Mouse (Mus musculus): ENCODE measurements around the gene Ptprf. TPM values are rescaled to one million over a fixed set of nuclear protein-coding genes. Genes with fewer than 3 reads are reported as not detected.

Ptprf gene
- polyA plus RNA-seq, 1 experiment from 2014 or later: 45.8 TPM

GRCm38 (mm10) chr4:118234711-118235388 lies 56.4 kb downstream of the Ptprf start:
- H3K9ac ChIP-seq (ENCODE audit: low read depth, low read length): no peak overlapping the region
- peaks cover 23% of the 10 kb centered on the region for H3K36me3 ChIP-seq (ENCODE audit: control insufficient read depth, insufficient read depth, low read length)
- 69% methylated on average over 11 of the region's 11 CpGs for WGBS
- no peak overlapping the region for H3K4me2 ChIP-seq (ENCODE audit: low read depth, low read length)
- H3K27me3 ChIP-seq (replicated peaks; ENCODE audit: control insufficient read depth, insufficient read depth, low read length): no peaks in the 10 kb centered on the region
- H3K4me1 ChIP-seq (ENCODE audit: control insufficient read depth, insufficient read depth, low read length): peaks cover 31% of the 10 kb centered on the region
- no peak overlapping the region for H3K4me3 ChIP-seq (ENCODE audit: low read length)
- H3K9me3 ChIP-seq (ENCODE audit: control insufficient read depth, low read length): no peaks in the 10 kb centered on the region
- peak overlapping the region; percentile 68 for H3K27ac ChIP-seq (ENCODE audit: low read length)
- peak; percentile 44 for ATAC-seq

DNA sequence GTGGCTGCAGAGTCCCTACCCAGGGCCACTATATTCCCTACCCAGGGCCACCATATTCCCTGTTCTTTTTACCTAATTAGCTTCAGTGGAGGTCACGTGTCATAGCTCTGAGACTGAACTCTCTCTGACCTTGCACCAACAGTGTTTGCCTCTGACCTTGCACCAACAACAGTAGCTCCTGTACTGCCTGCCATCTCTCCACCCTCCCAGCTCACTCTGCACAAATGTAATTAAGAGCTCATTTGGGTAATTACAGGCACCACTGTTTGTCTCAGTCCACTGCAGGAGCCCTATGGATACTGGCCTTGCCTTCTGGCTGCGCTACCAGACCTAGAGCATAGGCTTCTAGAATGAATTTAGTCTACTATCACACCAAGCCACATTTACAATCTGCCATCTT lies 57.3 kb downstream of the Ptprf start:
- 82% methylated on average over 2 of the region's 2 CpGs for WGBS

DNA sequence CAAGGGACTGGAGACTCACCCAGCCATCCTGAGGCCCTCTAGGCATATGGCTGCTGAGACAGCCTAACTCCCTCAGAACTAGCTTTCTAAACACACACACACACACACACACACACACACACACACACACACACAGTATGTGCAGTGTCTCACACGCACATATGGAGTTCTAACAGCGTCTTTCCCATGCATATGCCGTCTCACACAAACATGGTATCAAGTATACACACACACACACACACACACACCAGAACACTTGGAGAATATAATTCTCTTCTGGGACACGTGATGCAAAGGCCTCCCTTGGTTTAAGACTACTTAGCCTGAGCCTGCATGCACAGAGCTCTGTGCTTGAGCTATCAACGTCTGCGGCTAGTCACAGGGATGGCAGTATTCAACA lies 59.3 kb downstream of the Ptprf start:
- WGBS: 85% methylated on average over 6 of the region's 6 CpGs
- H3K4me2 ChIP-seq (ENCODE audit: low read depth, low read length): no peak overlapping the region
- peaks cover 14% of the 10 kb centered on the region; the same call in 1 of the 2 replicates for H3K36me3 ChIP-seq (ENCODE audit: control insufficient read depth, insufficient read depth, low read length)
- no peaks in the 10 kb centered on the region for H3K9me3 ChIP-seq (ENCODE audit: control insufficient read depth, low read length)
- H3K4me3 ChIP-seq (ENCODE audit: low read length): no peak overlapping the region
- peaks cover 27% of the 10 kb centered on the region for H3K4me1 ChIP-seq (ENCODE audit: control insufficient read depth, insufficient read depth, low read length)
- ATAC-seq: no peak
- H3K9ac ChIP-seq (ENCODE audit: low read depth, low read length): no peak overlapping the region
- H3K27me3 ChIP-seq (replicated peaks; ENCODE audit: control insufficient read depth, insufficient read depth, low read length): no peaks in the 10 kb centered on the region
- no peak overlapping the region for H3K27ac ChIP-seq (ENCODE audit: low read length)

More for the DNA sequence above, 57.3 kb downstream of the Ptprf start:
- 0 out of 2 replicates have a peak, but pooled peaks have one; percentile 7 for ATAC-seq
- no peak overlapping the region for H3K4me3 ChIP-seq (ENCODE audit: low read length)
- H3K36me3 ChIP-seq (ENCODE audit: control insufficient read depth, insufficient read depth, low read length): peaks cover 23% of the 10 kb centered on the region
- no peaks in the 10 kb centered on the region for H3K9me3 ChIP-seq (ENCODE audit: control insufficient read depth, low read length)
- no peak overlapping the region; the same call in 1 of the 2 replicates for H3K9ac ChIP-seq (ENCODE audit: low read depth, low read length)
- peaks cover 36% of the 10 kb centered on the region for H3K4me1 ChIP-seq (ENCODE audit: control insufficient read depth, insufficient read depth, low read length)
- peak overlapping the region; percentile 68; the same call in 1 of the 2 replicates for H3K27ac ChIP-seq (ENCODE audit: low read length)
- no peak overlapping the region for H3K4me2 ChIP-seq (ENCODE audit: low read depth, low read length)
- no peaks in the 10 kb centered on the region for H3K27me3 ChIP-seq (replicated peaks; ENCODE audit: control insufficient read depth, insufficient read depth, low read length)

- ATAC-seq: peak; percentile 36; the same call in 1 of the 2 replicates
- Histone ChIP-seq H3K36me3 (ENCODE audit: control insufficient read depth, insufficient read depth, low read length) (peaks cover 21% of the 10 kb centered on the region), H3K9me3 (ENCODE audit: control insufficient read depth, low read length) (no peaks in the 10 kb centered on the region), H3K27ac (ENCODE audit: low read length) (no peak overlapping the region), H3K9ac (ENCODE audit: low read depth, low read length) (no peak overlapping the region), H3K27me3 (replicated peaks; ENCODE audit: control insufficient read depth, insufficient read depth, low read length) (no peaks in the 10 kb centered on the region), H3K4me3 (ENCODE audit: low read length) (no peak overlapping the region), H3K4me1 (ENCODE audit: control insufficient read depth, insufficient read depth, low read length) (peaks cover 10% of the 10 kb centered on the region), H3K4me2 (ENCODE audit: low read depth, low read length) (no peak overlapping the region)
- 70% methylated on average over 6 of the region's 6 CpGs for WGBS
Measured at GRCm38 (mm10) chr4:118229035-118229770, 62.0 kb downstream of the Ptprf start.

DNA sequence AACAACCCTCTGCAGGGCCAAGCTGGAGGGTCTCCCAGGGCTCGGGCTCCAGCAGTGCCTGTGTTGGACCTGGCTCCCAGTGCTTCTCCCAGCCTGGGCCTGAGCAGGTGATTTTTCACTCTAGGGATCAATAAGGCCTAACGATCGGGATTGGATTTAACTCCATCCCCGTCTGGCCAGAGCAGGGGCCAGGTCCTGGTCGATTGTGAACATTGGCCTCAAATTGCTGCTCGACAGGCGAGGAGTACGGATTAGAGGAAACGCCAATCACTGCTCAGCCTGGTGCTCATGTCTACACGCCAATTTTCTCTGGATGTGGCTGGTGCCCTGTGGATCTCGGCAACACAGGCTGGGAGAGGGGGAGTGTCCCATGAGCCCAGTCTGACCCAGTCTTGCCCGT lies 63.8 kb downstream of the Ptprf start:
- H3K27ac ChIP-seq (ENCODE audit: low read length): no peak overlapping the region
- no peaks in the 10 kb centered on the region for H3K9me3 ChIP-seq (ENCODE audit: control insufficient read depth, low read length)
- H3K4me3 ChIP-seq (ENCODE audit: low read length): no peak overlapping the region
- WGBS: 80% methylated on average over 12 of the region's 12 CpGs
- no peak for ATAC-seq
- peaks cover 29% of the 10 kb centered on the region for H3K36me3 ChIP-seq (ENCODE audit: control insufficient read depth, insufficient read depth, low read length)
- H3K4me2 ChIP-seq (ENCODE audit: low read depth, low read length): no peak overlapping the region
- no peak overlapping the region for H3K9ac ChIP-seq (ENCODE audit: low read depth, low read length)
- H3K27me3 ChIP-seq (replicated peaks; ENCODE audit: control insufficient read depth, insufficient read depth, low read length): no peaks in the 10 kb centered on the region
- peaks cover 6% of the 10 kb centered on the region; the same call in 1 of the 2 replicates for H3K4me1 ChIP-seq (ENCODE audit: control insufficient read depth, insufficient read depth, low read length)

DNA sequence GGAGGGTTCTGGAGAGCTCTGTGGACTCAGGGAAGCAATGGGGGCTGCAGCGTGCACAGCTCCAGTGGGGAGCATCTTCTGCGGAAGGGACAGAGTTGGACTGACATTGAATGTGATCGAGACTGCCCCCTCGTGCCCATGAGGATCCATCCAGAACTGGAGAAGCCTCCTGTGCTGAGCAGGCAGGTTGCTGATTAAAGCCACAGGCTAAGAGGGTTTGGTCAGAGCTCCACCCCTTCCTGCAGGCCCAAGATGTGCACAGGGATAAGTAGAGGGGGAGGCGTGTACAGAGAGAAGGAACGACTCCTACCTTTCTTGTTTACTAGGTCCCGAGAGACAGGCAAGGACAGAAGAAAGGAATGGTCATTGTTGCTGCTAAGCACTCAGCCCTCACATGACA lies 69.9 kb downstream of the Ptprf start:
- peaks cover 35% of the 10 kb centered on the region for H3K36me3 ChIP-seq (ENCODE audit: control insufficient read depth, insufficient read depth, low read length)
- 77% methylated on average over 7 of the region's 7 CpGs for WGBS

GRCm38 (mm10) chr4:118220756-118221155 lies 70.4 kb downstream of the Ptprf start:
- no peak for ATAC-seq

More for the DNA sequence above, 69.9 kb downstream of the Ptprf start:
- Histone ChIP-seq H3K9ac (ENCODE audit: low read depth, low read length) (no peak overlapping the region), H3K27me3 (replicated peaks; ENCODE audit: control insufficient read depth, insufficient read depth, low read length) (no peaks in the 10 kb centered on the region), H3K9me3 (ENCODE audit: control insufficient read depth, low read length) (no peaks in the 10 kb centered on the region), H3K4me1 (ENCODE audit: control insufficient read depth, insufficient read depth, low read length) (0 out of 2 replicates have a peak, but pooled peaks cover 2% of the 10 kb centered on the region), H3K4me3 (ENCODE audit: low read length) (no peak overlapping the region), H3K4me2 (ENCODE audit: low read depth, low read length) (no peak overlapping the region), H3K27ac (ENCODE audit: low read length) (no peak overlapping the region)
- ATAC-seq: no peak

DNA sequence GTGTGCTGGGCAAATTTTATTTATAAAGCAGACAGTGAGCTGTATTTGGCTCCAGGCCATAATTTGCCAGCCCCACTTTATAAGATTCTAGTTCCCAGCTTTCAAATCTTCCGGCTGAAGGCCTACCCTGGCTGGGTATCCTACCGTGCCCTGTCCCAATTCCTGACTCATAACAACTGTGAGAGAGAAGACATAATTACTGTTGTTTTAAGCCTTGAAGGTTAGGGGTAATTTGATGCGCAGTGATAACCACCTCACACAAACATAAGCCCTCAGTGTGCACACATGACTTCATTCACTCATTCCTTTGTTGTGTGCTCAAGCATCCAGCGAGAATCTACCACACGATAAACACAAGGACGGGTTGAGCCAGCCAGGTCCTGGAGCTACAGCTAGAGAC lies 71.7 kb downstream of the Ptprf start:
- Histone ChIP-seq H3K27me3 (replicated peaks; ENCODE audit: control insufficient read depth, insufficient read depth, low read length) (no peaks in the 10 kb centered on the region), H3K4me3 (ENCODE audit: low read length) (no peak overlapping the region), H3K36me3 (ENCODE audit: control insufficient read depth, insufficient read depth, low read length) (peaks cover 31% of the 10 kb centered on the region), H3K4me1 (ENCODE audit: control insufficient read depth, insufficient read depth, low read length) (peaks cover 10% of the 10 kb centered on the region; the same call in 1 of the 2 replicates), H3K9ac (ENCODE audit: low read depth, low read length) (no peak overlapping the region), H3K4me2 (ENCODE audit: low read depth, low read length) (no peak overlapping the region), H3K9me3 (ENCODE audit: control insufficient read depth, low read length) (no peaks in the 10 kb centered on the region), H3K27ac (ENCODE audit: low read length) (no peak overlapping the region)
- WGBS: 79% methylated on average over 6 of the region's 6 CpGs
- no peak for ATAC-seq

More at GRCm38 (mm10) chr4:118220756-118221155, 70.4 kb downstream of the Ptprf start:
- 77% methylated on average over 9 of the region's 9 CpGs for WGBS
- no peak overlapping the region for H3K4me2 ChIP-seq (ENCODE audit: low read depth, low read length)
- H3K4me1 ChIP-seq (ENCODE audit: control insufficient read depth, insufficient read depth, low read length): 0 out of 2 replicates have a peak, but pooled peaks cover 2% of the 10 kb centered on the region
- H3K9me3 ChIP-seq (ENCODE audit: control insufficient read depth, low read length): no peaks in the 10 kb centered on the region
- no peak overlapping the region for H3K9ac ChIP-seq (ENCODE audit: low read depth, low read length)
- H3K4me3 ChIP-seq (ENCODE audit: low read length): no peak overlapping the region
- H3K27me3 ChIP-seq (replicated peaks; ENCODE audit: control insufficient read depth, insufficient read depth, low read length): no peaks in the 10 kb centered on the region
- no peak overlapping the region for H3K27ac ChIP-seq (ENCODE audit: low read length)
- peaks cover 35% of the 10 kb centered on the region for H3K36me3 ChIP-seq (ENCODE audit: control insufficient read depth, insufficient read depth, low read length)

- no peaks in the 10 kb centered on the region for H3K9me3 ChIP-seq (ENCODE audit: control insufficient read depth, low read length)
- ATAC-seq: no peak
- H3K4me1 ChIP-seq (ENCODE audit: control insufficient read depth, insufficient read depth, low read length): peaks cover 10% of the 10 kb centered on the region; the same call in 1 of the 2 replicates
- no peaks in the 10 kb centered on the region for H3K27me3 ChIP-seq (replicated peaks; ENCODE audit: control insufficient read depth, insufficient read depth, low read length)
- no peak overlapping the region for H3K9ac ChIP-seq (ENCODE audit: low read depth, low read length)
- no peak overlapping the region for H3K27ac ChIP-seq (ENCODE audit: low read length)
- WGBS: 84% methylated on average over 5 of the region's 5 CpGs
- H3K4me3 ChIP-seq (ENCODE audit: low read length): no peak overlapping the region
- peaks cover 31% of the 10 kb centered on the region for H3K36me3 ChIP-seq (ENCODE audit: control insufficient read depth, insufficient read depth, low read length)
- no peak overlapping the region for H3K4me2 ChIP-seq (ENCODE audit: low read depth, low read length)
Measured at GRCm38 (mm10) chr4:118218521-118218920, 72.7 kb downstream of the Ptprf start.

Data from intestine, embryonic 16.5 days (tissue).